Mouse (Mus musculus) right cerebral cortex, postnatal 10 days (tissue): Measurements from ENCODE around the gene Iscu.
A peak's percentile ranks its signal among the peaks of the same experiment; 100 is the strongest.

ENCODE experiments used
- DNase-seq, 2 experiments: peaks; one replicate each; pipeline ENCODE4 v3.0.0; 2021; ENCODE audit warnings: low spot score in 2 of 2

The Iscu gene

GRCm38 (mm10) chr5:113772450-113772895, at the start of gene Iscu, which contains the start of gene Sart3:
Gene Iscu (plus strand): TSS chr5:113772748.
Gene Sart3 (minus strand): TSS chr5:113772510.
- DNase-seq, result peak; percentile 95 to 96

GRCm38 (mm10) chr5:113723567-113724237, 48.8 kb upstream of the Iscu start:
- no peak for DNase-seq

DNA sequence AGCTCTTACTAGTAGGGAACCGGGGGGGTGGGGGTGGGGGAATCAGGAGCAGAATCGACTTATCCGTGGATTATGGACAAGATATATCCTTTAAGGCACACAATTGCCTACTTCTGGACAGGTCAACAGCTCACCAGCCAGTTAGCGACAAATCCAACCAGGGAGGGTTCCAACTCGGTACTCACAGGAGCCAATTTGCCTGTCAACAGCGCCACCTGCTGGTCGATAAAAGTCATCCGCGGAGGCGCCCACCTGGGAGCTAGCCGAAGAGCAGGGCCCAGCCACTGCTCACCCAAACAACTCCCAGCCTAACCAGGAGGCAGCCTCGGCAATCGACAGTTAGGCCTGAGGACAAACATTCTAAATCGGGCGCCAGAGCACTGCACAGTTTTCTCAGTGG, 48.1 kb upstream of the Iscu start, which contains the start of gene 1700069L16Rik:
TSS of gene 1700069L16Rik (minus strand) at position 327 of the 400 bp plus-strand sequence.
- peak; percentile 87 to 93 for DNase-seq

- no peak for DNase-seq
Observed at GRCm38 (mm10) chr5:113725417-113725816, 47.1 kb upstream of the Iscu start.

- no peak for DNase-seq
Observed at GRCm38 (mm10) chr5:113726618-113727017, 45.9 kb upstream of the Iscu start.

DNA sequence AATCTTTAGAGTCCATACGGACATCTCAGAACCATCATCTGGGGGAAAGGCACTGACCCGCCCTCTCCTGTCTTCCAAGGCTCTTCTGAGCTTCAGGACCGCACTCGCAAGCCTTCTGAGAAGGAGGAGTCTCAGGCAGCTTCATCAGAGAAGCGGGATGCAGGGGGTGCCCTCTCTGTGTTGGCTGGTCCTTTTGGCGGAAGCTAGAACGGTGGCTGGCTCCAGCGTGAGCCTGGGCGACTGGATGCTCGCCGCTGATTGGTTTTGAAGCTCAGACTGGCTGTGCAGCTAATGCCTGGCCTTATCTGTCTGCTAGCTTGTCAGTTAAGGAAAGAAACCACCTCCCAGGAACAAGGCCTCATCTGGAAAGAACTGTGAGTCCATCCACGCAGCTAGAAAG, 45.3 kb upstream of the Iscu start:
- no peak for DNase-seq

DNA sequence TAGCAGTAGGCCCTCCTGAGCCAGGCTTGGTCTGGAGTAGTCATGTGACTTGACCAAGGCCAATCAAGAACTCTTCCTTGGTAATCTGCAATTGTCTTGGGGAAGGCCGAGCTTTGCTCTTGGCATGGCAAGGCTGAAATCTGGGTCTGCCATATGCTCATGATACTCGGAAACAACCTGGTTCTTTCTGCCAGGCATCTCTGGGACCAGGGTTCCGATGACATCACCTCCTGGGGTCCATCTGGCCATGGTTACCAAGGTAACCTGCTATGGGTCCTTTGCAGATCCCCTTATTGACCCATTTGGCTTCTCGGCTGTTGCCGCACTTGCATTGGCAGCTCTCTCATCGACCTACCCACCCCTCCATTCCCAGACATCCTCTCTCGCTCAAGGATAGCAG, 44.5 kb upstream of the Iscu start:
- no peak for DNase-seq

GRCm38 (mm10) chr5:113728691-113729090, 43.9 kb upstream of the Iscu start:
- DNase-seq, result no peak

GRCm38 (mm10) chr5:113730641-113731121, 41.9 kb upstream of the Iscu start:
- DNase-seq, result peak in 1 of 2 experiments; percentile 62

- no peak for DNase-seq
Observed at GRCm38 (mm10) chr5:113731174-113731573, 41.4 kb upstream of the Iscu start.

GRCm38 (mm10) chr5:113732182-113732581, 40.4 kb upstream of the Iscu start:
- peak in 1 of 2 experiments; percentile 76 for DNase-seq

- no peak for DNase-seq
Observed at GRCm38 (mm10) chr5:113734376-113734775, 38.2 kb upstream of the Iscu start.

DNA sequence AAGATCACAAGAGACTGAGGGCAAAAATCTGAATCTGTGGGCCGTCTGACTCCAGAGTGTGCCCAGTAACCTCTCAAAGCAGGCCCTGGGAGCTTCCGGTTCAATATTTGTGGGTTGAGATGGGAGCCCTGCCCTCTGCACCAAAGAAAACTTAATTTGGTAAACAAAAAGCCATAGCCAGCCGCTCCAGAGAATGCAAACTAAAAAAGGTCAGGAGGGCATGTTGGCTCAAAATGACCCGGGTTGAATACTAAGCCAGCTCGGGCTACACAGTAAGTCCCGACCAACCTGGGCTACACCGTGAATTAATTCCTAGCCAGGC, 37.6 kb upstream of the Iscu start:
- no peak for DNase-seq

DNA sequence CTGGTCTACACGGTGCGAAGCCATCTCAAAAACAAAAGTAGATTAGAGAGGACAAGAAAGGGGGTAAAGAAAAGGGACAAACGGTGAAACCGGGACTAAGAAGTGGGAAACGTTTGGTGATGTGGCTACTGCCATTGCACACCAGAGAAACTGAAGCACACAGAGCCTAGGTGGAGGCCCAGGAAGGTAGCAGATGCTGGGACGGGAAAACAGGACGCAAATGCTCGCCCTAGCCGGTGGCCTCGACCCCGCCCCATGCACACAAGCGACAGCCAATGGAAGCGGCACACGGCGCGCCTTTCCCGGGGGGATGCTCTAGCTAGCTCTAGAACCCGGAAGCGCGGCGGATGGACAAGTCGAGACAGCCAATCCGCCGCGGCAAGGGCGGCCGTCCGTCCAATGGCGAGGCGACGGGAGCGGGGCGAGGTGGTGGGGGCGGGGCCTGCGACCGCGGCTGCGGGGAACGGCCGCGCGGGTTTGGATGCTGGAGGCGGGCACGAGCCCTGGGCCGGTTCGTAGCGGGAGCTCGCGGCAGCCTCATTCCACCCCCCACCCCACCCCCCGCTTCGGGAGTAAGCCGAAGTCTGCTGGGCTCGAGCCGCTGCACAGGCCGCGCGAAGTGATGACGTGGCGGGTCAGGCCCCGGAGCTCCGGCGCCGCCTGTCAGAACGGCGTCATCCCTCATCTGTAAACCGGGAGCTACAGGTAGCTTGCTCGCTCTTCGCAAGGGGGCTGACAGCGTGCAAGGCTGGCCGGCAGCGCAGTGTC, 37.0 kb upstream of the Iscu start, which contains the start of gene Ficd:
TSS of gene Ficd (plus strand) at position 459 of the 768 bp plus-strand sequence.
- peak; percentile 96 to 97 for DNase-seq

DNA sequence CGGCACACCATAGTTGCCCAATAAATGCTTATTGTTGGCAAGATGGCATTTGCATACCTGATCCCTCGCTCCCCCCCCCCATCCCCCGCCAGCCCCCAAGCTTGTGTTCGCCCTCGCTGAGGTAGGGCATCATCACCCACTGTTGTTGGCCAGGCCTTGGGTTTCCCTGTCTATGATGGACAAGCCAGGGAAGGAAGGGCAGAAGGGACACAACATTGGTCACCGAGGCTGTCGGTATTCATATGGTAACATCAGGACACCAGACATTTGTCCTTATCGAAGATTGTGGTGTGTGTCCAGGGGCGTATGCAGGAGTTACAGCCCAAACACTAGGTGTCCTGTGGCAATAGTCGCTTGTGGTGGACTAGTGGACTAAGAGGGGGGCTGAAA, 36.4 kb upstream of the Iscu start:
- DNase-seq, result no peak

GRCm38 (mm10) chr5:113736522-113737164, 35.9 kb upstream of the Iscu start:
- no peak for DNase-seq

DNA sequence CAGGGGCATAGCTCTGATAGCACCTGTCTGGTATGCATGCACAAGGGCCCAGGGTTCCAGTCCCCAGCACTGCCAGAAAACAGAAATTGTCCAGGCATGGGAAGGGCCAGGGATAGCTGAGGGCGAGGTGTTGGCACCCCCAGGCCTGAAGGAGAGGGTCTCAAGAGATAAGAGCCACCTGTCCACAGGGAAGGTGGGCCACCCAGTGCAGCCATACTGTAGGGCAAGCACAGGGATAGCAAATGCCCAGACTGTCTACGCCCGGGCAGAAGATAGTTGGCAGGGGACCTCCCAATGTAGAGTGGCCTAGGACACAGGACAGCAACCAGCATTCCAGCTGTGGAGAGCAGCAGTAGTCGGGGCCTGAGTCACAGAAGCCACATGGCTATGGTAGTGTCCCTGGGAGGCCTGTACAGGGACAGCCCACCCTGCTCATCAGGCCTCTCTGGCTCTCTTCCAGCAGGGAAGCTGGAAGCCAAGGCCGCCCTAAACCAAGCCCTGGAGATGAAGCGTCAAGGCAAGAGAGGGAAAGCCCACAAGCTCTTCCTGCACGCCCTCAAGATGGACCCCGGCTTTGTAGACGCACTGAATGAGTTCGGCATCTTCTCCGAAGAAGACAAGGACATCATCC, 34.8 kb upstream of the Iscu start:
- no peak for DNase-seq

DNA sequence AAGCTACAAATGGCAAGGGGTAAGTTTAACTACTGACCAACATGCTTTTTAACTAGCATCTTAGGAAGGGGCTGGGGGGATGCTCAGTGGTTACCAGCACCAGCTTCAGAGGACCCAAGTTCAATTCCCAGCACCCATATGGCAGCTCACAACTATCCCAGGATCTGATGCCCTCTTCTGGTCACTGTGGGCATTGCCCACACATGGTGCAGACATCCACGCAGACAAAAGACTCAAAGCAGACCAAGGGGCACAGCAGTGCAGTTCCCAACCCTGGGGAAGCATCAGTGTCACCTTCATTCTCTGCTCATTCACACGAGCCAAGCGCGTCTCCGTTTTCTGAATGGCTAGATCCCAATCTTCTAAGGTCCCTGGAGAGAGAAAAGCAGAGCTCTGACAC, 24.9 kb upstream of the Iscu start:
- DNase-seq, result no peak

GRCm38 (mm10) chr5:113748556-113749331, 23.8 kb upstream of the Iscu start:
- no peak for DNase-seq

GRCm38 (mm10) chr5:113751521-113752157, 20.9 kb upstream of the Iscu start:
- DNase-seq, result no peak
